Mouse (Mus musculus) forebrain, embryonic 15.5 days (tissue): ENCODE results near the gene Adcy9. TPM values are rescaled to one million over a fixed set of nuclear protein-coding genes. Genes with fewer than 3 reads are reported as not detected.
A peak's percentile ranks its signal among the peaks of the same experiment; 100 is the strongest.

Experiments
- ATAC-seq: fragments of 200-750 bp; cut with Nextera tagmentation; replicated peaks from 2 replicates; pipeline ENCODE4 v1.8.0; 2017; ENCODE audit warnings: mild to moderate bottlenecking, moderate TSS enrichment, moderate library complexity
- H3K27ac ChIP-seq: fragments of 300-500 bp; sonication (generic); replicated peaks from 2 replicates; pipeline ENCODE4 v1.5.1; 2015; ENCODE audit warnings: mild to moderate bottlenecking, inconsistent platforms
- H3K27me3 ChIP-seq: fragments of 300-500 bp; sonication (generic); 2 replicates; pipeline ENCODE4 v1.6.1; 2015; ENCODE audit warnings: inconsistent platforms
- H3K36me3 ChIP-seq: fragments of 300-500 bp; sonication (generic); 2 replicates; pipeline ENCODE4 v1.6.1; 2015; ENCODE audit warnings: mild to moderate bottlenecking, inconsistent platforms
- H3K4me1 ChIP-seq: fragments of 300-500 bp; sonication (generic); 2 replicates; pipeline ENCODE4 v1.6.1; 2015; ENCODE audit warnings: inconsistent platforms
- H3K4me2 ChIP-seq: fragments of 300-500 bp; sonication (generic); replicated peaks from 2 replicates; pipeline ENCODE4 v1.6.1; 2015; ENCODE audit warnings: mild to moderate bottlenecking, inconsistent platforms
- H3K4me3 ChIP-seq: fragments of 300-500 bp; sonication (generic); 2 replicates; pipeline ENCODE4 v1.5.1; 2015; ENCODE audit warnings: mild to moderate bottlenecking, inconsistent platforms
- H3K9ac ChIP-seq: fragments of 300-500 bp; sonication (generic); replicated peaks from 2 replicates; pipeline ENCODE4 v1.6.1; 2015; ENCODE audit warnings: mild to moderate bottlenecking, inconsistent platforms
- H3K9me3 ChIP-seq: fragments of 300-500 bp; sonication (generic); 2 replicates; pipeline ENCODE4 v1.6.1; 2016; ENCODE audit warnings: inconsistent platforms
- WGBS: fragments of 180-500 bp; shearing (Covaris S2); methylation state at CpG from one replicate; pipeline ENCODE4 v1.1.7; 2015; ENCODE audit warnings: mixed read lengths; 5-methylcytosine and 5-hydroxymethylcytosine counted together
- polyA plus RNA-seq: library from polyadenylated mRNA; unstranded; fragments of >200 nt; fragmentation: Nextera tagmentation; extraction: Ambion mirVana; gene quantifications from 2 replicates; pipeline ENCODE4 v1.2.1, GENCODE M21; 2015

Adcy9 gene
- polyA plus RNA-seq = 2.6 and 2.7 TPM in 2 replicates

DNA sequence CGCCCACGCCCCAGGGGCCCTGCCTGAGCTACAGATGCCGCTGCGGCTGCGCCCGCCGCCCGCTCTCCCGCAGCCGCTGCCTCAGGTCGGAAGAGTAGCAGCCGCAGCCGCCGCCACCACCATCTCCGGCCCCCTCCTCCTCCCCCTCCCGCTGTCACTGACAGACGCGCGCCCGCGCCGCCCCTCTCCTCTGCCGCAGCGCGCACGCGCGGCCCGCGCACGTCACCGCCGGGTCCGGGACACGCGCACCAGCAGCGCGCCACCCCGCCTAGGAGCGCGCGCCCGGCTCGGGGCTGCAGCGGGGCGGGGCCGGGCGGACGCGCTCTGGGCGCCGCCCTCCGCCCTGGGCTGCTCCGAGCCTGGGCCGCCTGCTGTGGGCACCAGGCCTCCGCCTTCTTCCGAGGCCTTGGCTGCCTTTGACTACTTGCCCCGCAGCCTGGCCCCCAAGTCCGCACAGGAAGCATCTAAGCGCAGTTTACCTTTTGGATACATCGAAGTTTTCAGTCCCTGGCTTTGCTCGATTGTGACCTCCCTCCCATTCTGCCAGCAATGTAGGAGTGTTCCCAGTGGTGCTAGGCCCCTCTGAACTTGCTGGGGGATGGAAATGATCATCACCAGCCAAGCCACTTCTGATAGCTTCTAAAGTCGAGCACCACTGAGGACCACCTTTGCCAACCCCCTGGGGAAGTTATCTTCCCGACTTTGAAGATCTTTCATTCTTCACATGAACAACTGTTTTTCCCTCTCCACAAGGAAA is at the start of gene Adcy9:
TSS of gene Adcy9 (minus strand) at position 201 of the 757 bp plus-strand sequence.
- H3K4me3 ChIP-seq = peak within 1 kb of the TSS; percentile 86
- H3K4me1 ChIP-seq = peaks cover 38% of the 10 kb centered on the region
- H3K9me3 ChIP-seq = no peaks in the 10 kb centered on the region
- no peaks in the 10 kb centered on the region for H3K36me3 ChIP-seq
- H3K27me3 ChIP-seq = no peaks in the 10 kb centered on the region
- H3K9ac ChIP-seq = peak within 1 kb of the TSS; percentile 65
- peak; percentile 87 for ATAC-seq
- WGBS = under 1% methylated on average over 55 of the region's 64 CpGs
- H3K4me2 ChIP-seq = peak within 1 kb of the TSS; percentile 97
- peak within 1 kb of the TSS; percentile 72 for H3K27ac ChIP-seq

GRCm38 (mm10) chr16:4469599-4470352 is 49.5 kb upstream of the Adcy9 start:
- ATAC-seq = no peak
- H3K9ac ChIP-seq = no peak overlapping the region
- no peaks in the 10 kb centered on the region for H3K36me3 ChIP-seq
- H3K27me3 ChIP-seq = no peaks in the 10 kb centered on the region
- peaks cover 5% of the 10 kb centered on the region; the same call in 1 of the 2 replicates for H3K4me1 ChIP-seq
- no peak overlapping the region for H3K27ac ChIP-seq
- H3K4me2 ChIP-seq = no peak overlapping the region
- no peak overlapping the region for H3K4me3 ChIP-seq
- no peaks in the 10 kb centered on the region for H3K9me3 ChIP-seq
- WGBS = 71% methylated on average over 10 of the region's 10 CpGs

- Histone ChIP-seq H3K4me3 (no peak overlapping the region), H3K36me3 (no peaks in the 10 kb centered on the region), H3K9ac (no peak overlapping the region), H3K4me1 (no peaks in the 10 kb centered on the region), H3K27ac (no peak overlapping the region), H3K4me2 (no peak overlapping the region), H3K27me3 (no peaks in the 10 kb centered on the region), H3K9me3 (no peaks in the 10 kb centered on the region)
- WGBS = 80% methylated on average over 9 of the region's 9 CpGs
- ATAC-seq = no peak
Observed at GRCm38 (mm10) chr16:4464529-4465089, 44.3 kb upstream of the Adcy9 start.

GRCm38 (mm10) chr16:4457927-4458326 is 37.6 kb upstream of the Adcy9 start:
- no peak overlapping the region for H3K4me3 ChIP-seq
- no peak overlapping the region for H3K4me2 ChIP-seq
- H3K36me3 ChIP-seq = no peaks in the 10 kb centered on the region
- no peaks in the 10 kb centered on the region for H3K4me1 ChIP-seq
- no peak for ATAC-seq
- WGBS = 83% methylated on average over 3 of the region's 3 CpGs
- no peaks in the 10 kb centered on the region for H3K9me3 ChIP-seq
- no peak overlapping the region for H3K9ac ChIP-seq
- H3K27me3 ChIP-seq = no peaks in the 10 kb centered on the region
- no peak overlapping the region for H3K27ac ChIP-seq

DNA sequence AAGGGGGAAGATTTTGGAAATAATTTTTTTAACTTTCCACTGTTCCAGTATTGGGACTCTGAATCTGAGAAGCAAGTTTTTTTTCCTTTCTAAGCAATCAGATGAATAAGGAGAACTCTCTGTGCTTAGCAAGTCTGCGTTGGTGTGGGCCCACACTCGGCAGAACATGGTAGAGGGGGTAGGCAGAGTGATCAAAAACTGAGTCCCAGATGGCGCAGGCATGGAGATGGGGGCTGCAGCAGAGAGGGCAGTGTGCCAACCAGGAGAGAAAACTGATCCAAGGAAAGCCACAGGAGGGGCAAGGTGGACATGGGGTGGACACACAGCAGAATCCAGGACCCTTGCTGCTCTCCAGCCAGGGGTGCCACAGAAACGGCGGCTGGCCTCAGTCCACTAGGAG is 36.1 kb upstream of the Adcy9 start:
- H3K27ac ChIP-seq = no peak overlapping the region
- H3K9ac ChIP-seq = no peak overlapping the region
- WGBS = 77% methylated on average over 5 of the region's 5 CpGs
- H3K4me2 ChIP-seq = no peak overlapping the region
- no peaks in the 10 kb centered on the region for H3K36me3 ChIP-seq
- H3K9me3 ChIP-seq = no peaks in the 10 kb centered on the region
- ATAC-seq = no peak
- H3K4me3 ChIP-seq = no peak overlapping the region
- no peaks in the 10 kb centered on the region for H3K4me1 ChIP-seq
- no peaks in the 10 kb centered on the region for H3K27me3 ChIP-seq

DNA sequence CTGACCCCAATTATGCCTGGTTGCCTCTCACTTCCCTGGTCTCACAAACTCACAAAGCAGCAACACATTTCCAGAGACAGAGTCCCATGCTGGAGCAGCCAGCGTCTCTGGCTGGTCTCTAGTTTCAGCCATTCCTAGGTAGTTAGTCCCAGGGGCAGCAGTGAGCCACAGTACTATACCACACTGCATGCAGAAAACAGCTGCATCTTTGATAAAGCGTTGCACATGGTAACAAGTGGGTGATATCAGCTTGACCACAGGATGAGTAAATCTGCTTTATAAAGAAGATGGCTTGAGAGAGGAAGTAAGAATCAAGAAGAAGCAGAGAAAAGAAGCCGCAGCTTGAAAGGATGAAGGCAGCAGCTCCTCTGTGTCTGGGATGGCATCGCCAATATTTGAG is 35.4 kb upstream of the Adcy9 start:
- Histone ChIP-seq H3K4me3 (no peak overlapping the region), H3K9ac (no peak overlapping the region), H3K4me2 (no peak overlapping the region), H3K4me1 (no peaks in the 10 kb centered on the region), H3K27ac (no peak overlapping the region), H3K36me3 (no peaks in the 10 kb centered on the region), H3K27me3 (no peaks in the 10 kb centered on the region), H3K9me3 (no peaks in the 10 kb centered on the region)
- WGBS = 88% methylated on average over 4 of the region's 4 CpGs
- no peak for ATAC-seq

DNA sequence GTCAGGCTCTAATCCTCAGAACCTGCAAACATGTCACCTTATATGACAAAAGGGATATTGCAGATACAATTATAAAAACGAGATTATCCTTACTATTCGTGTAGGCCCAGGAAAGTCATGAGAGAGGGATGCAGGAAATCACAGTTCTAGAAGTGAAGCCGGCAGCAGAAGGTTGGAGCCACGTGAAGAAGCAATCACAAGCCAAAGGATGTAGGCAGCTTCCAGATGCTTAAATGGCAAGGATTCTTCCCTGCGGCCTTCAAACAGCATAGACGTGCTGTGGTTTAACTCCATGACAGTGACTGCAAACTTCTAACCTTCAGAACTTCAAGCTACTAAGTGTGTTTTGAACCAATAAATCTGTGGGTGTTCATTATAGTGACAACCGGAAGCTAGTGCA is 34.3 kb upstream of the Adcy9 start:
- Histone ChIP-seq H3K9ac (no peak overlapping the region), H3K4me3 (no peak overlapping the region), H3K36me3 (no peaks in the 10 kb centered on the region), H3K4me2 (no peak overlapping the region), H3K9me3 (no peaks in the 10 kb centered on the region), H3K27me3 (no peaks in the 10 kb centered on the region), H3K4me1 (no peaks in the 10 kb centered on the region), H3K27ac (no peak overlapping the region)
- no peak for ATAC-seq
- WGBS = 86% methylated on average over 7 of the region's 7 CpGs

GRCm38 (mm10) chr16:4449418-4449817 is 29.1 kb upstream of the Adcy9 start:
- no peaks in the 10 kb centered on the region for H3K4me1 ChIP-seq
- no peaks in the 10 kb centered on the region for H3K9me3 ChIP-seq
- no peak overlapping the region for H3K27ac ChIP-seq
- H3K36me3 ChIP-seq = no peaks in the 10 kb centered on the region
- ATAC-seq = no peak
- H3K4me2 ChIP-seq = no peak overlapping the region
- no peaks in the 10 kb centered on the region for H3K27me3 ChIP-seq
- WGBS = 87% methylated on average over 6 of the region's 6 CpGs
- no peak overlapping the region for H3K9ac ChIP-seq
- H3K4me3 ChIP-seq = no peak overlapping the region

- Histone ChIP-seq H3K4me2 (no peak overlapping the region), H3K9me3 (no peaks in the 10 kb centered on the region), H3K4me3 (no peak overlapping the region), H3K4me1 (no peaks in the 10 kb centered on the region), H3K36me3 (no peaks in the 10 kb centered on the region), H3K27me3 (no peaks in the 10 kb centered on the region), H3K9ac (no peak overlapping the region), H3K27ac (no peak overlapping the region)
- ATAC-seq = no peak
- WGBS = 30% methylated on average over 9 of the region's 9 CpGs
Observed at GRCm38 (mm10) chr16:4448235-4448634, 27.9 kb upstream of the Adcy9 start.

DNA sequence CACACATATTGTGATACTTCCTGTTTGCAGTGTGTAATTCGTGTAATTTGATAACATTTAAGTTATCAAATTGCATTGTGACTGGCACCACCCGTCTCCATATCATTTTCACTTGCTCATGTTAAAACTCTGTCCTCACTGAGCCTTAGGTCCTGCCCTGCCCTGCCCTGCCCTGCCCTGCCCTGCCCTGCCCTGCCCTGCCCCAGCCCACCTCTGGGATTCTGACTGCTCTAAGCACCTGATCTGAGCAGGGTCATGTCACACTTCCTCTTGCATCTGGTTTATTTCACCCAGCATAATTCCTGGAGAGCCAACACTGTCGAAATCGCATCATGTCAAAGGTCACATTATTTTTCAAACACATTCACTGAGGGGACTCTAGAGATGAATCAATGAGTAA is 26.1 kb upstream of the Adcy9 start:
- Histone ChIP-seq H3K4me2 (no peak overlapping the region), H3K36me3 (no peaks in the 10 kb centered on the region), H3K27me3 (no peaks in the 10 kb centered on the region), H3K4me1 (no peaks in the 10 kb centered on the region), H3K9me3 (no peaks in the 10 kb centered on the region), H3K4me3 (no peak overlapping the region), H3K27ac (no peak overlapping the region), H3K9ac (no peak overlapping the region)
- no peak for ATAC-seq
- 83% methylated on average over 4 of the region's 4 CpGs for WGBS

DNA sequence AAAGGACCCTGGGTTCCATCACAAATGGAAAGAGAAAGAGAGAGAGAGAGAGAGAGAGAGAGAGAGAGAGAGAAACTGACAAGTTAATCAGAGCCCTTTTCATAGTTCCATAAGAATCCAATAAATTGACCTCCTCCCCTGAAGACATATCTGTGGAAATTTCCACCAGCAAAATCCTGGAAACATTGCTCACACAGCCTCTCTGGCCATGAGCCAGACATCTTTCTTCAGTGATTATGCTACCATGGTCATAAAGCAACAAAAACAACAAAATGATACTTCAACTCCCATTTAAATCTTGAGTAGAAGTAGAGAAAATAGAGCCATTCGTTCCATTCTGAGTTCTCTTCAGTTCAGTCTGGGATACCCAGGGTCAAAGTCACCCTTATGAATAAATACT is 24.1 kb upstream of the Adcy9 start:
- 77% methylated on average over 1 of the region's 1 CpGs for WGBS
- no peak for ATAC-seq

GRCm38 (mm10) chr16:4439302-4440066 is 19.2 kb upstream of the Adcy9 start:
- Histone ChIP-seq H3K9ac (no peak overlapping the region), H3K27ac (no peak overlapping the region), H3K9me3 (no peaks in the 10 kb centered on the region), H3K4me2 (no peak overlapping the region), H3K4me3 (no peak overlapping the region), H3K4me1 (no peaks in the 10 kb centered on the region), H3K27me3 (no peaks in the 10 kb centered on the region), H3K36me3 (no peaks in the 10 kb centered on the region)
- no peak for ATAC-seq
- 80% methylated on average over 10 of the region's 10 CpGs for WGBS

More for the DNA sequence above, 24.1 kb upstream of the Adcy9 start:
- Histone ChIP-seq H3K27me3 (no peaks in the 10 kb centered on the region), H3K9ac (no peak overlapping the region), H3K36me3 (no peaks in the 10 kb centered on the region), H3K9me3 (no peaks in the 10 kb centered on the region), H3K4me1 (no peaks in the 10 kb centered on the region), H3K4me3 (no peak overlapping the region), H3K27ac (no peak overlapping the region), H3K4me2 (no peak overlapping the region)
